Mouse (Mus musculus) liver, postnatal 0 days (tissue): ENCODE measurements around the gene Sqor.

ENCODE experiments used
- CTCF ChIP-seq: sonication (generic); IDR thresholded peaks from 2 replicates; pipeline ENCODE4 v1.5.1; 2016; ENCODE audit warnings: antibody characterized with exemption, low read depth
- EP300 ChIP-seq: IDR thresholded peaks from 2 replicates; pipeline ENCODE4 v1.6.1; 2016; ENCODE audit warnings: antibody characterized with exemption, low read depth, mild to moderate bottlenecking

GRCm38 (mm10) chr2:122719232-122719631 is 45.8 kb upstream of the Sqor start:
- TF ChIP-seq EP300 (no peak), CTCF (no peak)
